In genomic region chr14:99323376-99323775, GRCm38 (mm10) we compare ENCODE assay signal across 27 mouse cellular contexts.
"Had no signal": no experiment of that assay in that cellular context is flagged by ENCODE, and none has a peak within 500 bp of the region (broad histone marks: within the 10 kb centered on the region; RNA-seq: fewer than 3 reads in every experiment).

No protein-coding gene starts in this region.

- H3K9me3 ChIP-seq: embryonic facial prominence, embryonic 10.5 days; embryonic facial prominence, embryonic 12.5 days; embryonic facial prominence, embryonic 13.5 days; embryonic facial prominence, embryonic 15.5 days; forebrain, embryonic 10.5 days; forebrain, embryonic 12.5 days; forebrain, embryonic 13.5 days; forebrain, embryonic 15.5 days; heart, embryonic 10.5 days had no signal

- DNase-seq: cerebellum, postnatal 10 days; cerebellum, postnatal 14 days; cerebellum, postnatal 25 days; cerebellum, postnatal 36 days; embryo, embryonic 11 days; forebrain, postnatal 0 days; gastrocnemius, adult 2 months; gastrocnemius, postnatal 10 days; gastrocnemius, postnatal 14 days; gastrocnemius, postnatal 25 days; gastrocnemius, postnatal 36 days; heart, adult 11 months; heart, adult 18-20 months; heart, adult 2 months had no signal

- H3K4me2 ChIP-seq: embryonic facial prominence, embryonic 12.5 days; embryonic facial prominence, embryonic 13.5 days; embryonic facial prominence, embryonic 15.5 days; forebrain, embryonic 12.5 days; forebrain, embryonic 13.5 days; forebrain, embryonic 15.5 days; heart, embryonic 11.5 days had no signal

- H3K4me1 ChIP-seq: embryonic facial prominence, embryonic 10.5 days; embryonic facial prominence, embryonic 12.5 days; embryonic facial prominence, embryonic 13.5 days; embryonic facial prominence, embryonic 15.5 days; forebrain, embryonic 10.5 days; forebrain, embryonic 12.5 days; forebrain, embryonic 13.5 days; forebrain, embryonic 15.5 days had no signal

- H3K27ac ChIP-seq: embryonic facial prominence, embryonic 10.5 days; embryonic facial prominence, embryonic 12.5 days; embryonic facial prominence, embryonic 13.5 days; embryonic facial prominence, embryonic 15.5 days; forebrain, embryonic 10.5 days; forebrain, embryonic 12.5 days; forebrain, embryonic 13.5 days; forebrain, embryonic 15.5 days; gastrocnemius, adult 2 months; heart, adult 2 months; heart, embryonic 10.5 days had no signal

- H3K36me3 ChIP-seq: embryonic facial prominence, embryonic 10.5 days; embryonic facial prominence, embryonic 12.5 days; embryonic facial prominence, embryonic 13.5 days; embryonic facial prominence, embryonic 15.5 days; forebrain, embryonic 10.5 days; forebrain, embryonic 12.5 days; forebrain, embryonic 15.5 days; heart, embryonic 10.5 days had no signal

- H3K27me3 ChIP-seq: embryonic facial prominence, embryonic 12.5 days; embryonic facial prominence, embryonic 13.5 days; embryonic facial prominence, embryonic 15.5 days; forebrain, embryonic 12.5 days; forebrain, embryonic 13.5 days; forebrain, embryonic 15.5 days had no signal

- H3K9ac ChIP-seq: embryonic facial prominence, embryonic 12.5 days; embryonic facial prominence, embryonic 13.5 days; embryonic facial prominence, embryonic 15.5 days; forebrain, embryonic 12.5 days; forebrain, embryonic 13.5 days; forebrain, embryonic 15.5 days; forebrain, postnatal 0 days had no signal

- H3K4me3 ChIP-seq: embryonic facial prominence, embryonic 10.5 days; embryonic facial prominence, embryonic 12.5 days; embryonic facial prominence, embryonic 13.5 days; embryonic facial prominence, embryonic 15.5 days; erythroblast, embryonic 14.5 days; forebrain, embryonic 10.5 days; forebrain, embryonic 12.5 days; forebrain, embryonic 13.5 days; forebrain, embryonic 15.5 days; gastrocnemius, adult 2 months; heart, adult 2 months; heart, embryonic 10.5 days had no signal

- ATAC-seq: forebrain, embryonic 13.5 days; forebrain, embryonic 14.5 days; forebrain, embryonic 15.5 days; forebrain, embryonic 16.5 days; forebrain, postnatal 0 days had no signal
